Mouse (Mus musculus): Measurements from ENCODE around the gene Nr2c2ap.

GRCm38 (mm10) chr8:70178231-70178630 lies 47.1 kb downstream of the Nr2c2ap start:
- TF ChIP-seq CTCF (IDR thresholded peaks at IDR 0.05; ENCODE audit: control insufficient read depth, insufficient read depth, low read length) (no peak), POLR2A (IDR thresholded peaks at IDR 0.05; ENCODE audit: borderline replicate concordance, control insufficient read depth, low read depth, low read length) (no peak)

Data from bone marrow, adult 2 months (tissue).